Mouse (Mus musculus) liver, postnatal 0 days (tissue): ENCODE results near the gene Olfr510.

ENCODE experiments used
- CTCF ChIP-seq: sonication (generic); IDR thresholded peaks from 2 replicates; pipeline ENCODE4 v1.5.1; 2016; ENCODE audit warnings: antibody characterized with exemption, low read depth
- EP300 ChIP-seq: IDR thresholded peaks from 2 replicates; pipeline ENCODE4 v1.6.1; 2016; ENCODE audit warnings: antibody characterized with exemption, low read depth, mild to moderate bottlenecking

DNA sequence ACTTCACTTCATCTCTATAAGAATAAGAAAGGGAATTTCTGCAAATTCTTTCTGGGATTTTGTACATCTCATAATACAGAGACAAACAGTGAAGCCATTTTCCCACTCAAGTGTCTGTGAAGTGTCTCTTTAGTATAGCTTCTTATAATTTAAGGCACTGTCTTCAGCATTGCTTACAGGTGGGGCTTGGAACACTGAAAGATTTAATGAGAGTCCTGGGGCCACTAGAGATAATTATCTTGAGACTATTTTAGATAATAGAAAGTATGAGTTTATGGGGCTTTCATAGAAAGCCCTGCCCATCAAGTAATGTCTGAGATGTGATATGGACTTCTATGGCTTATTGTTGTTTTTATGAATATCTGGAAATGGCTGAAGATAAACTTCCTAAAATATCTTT is 14.4 kb upstream of the Olfr510 start, which contains the start of gene Olfr509:
- TF ChIP-seq CTCF (no peak), EP300 (no peak)
